Mouse (Mus musculus) lung, adult 2 months (tissue): ENCODE results near the gene Mmp10. TPM values are rescaled to one million over a fixed set of nuclear protein-coding genes. Genes with fewer than 3 reads are reported as not detected.

Source experiments
- DNase-seq: peaks from one replicate; pipeline ENCODE4 v3.0.0; 2022
- H3K4me1 ChIP-seq: fragments of 200-500 bp; 2 replicates; pipeline ENCODE4 v1.6.1; 2011; ENCODE audit warnings: low read length; ENCODE audit not compliant: control insufficient read depth, insufficient read depth
- H3K4me3 ChIP-seq: fragments of 200-500 bp; replicated peaks from 2 replicates; pipeline ENCODE3; 2011; ENCODE audit warnings: low read depth, mild to moderate bottlenecking, control low read depth, low read length; ENCODE audit errors: extremely low read depth
- CTCF ChIP-seq: fragments of 200-500 bp; IDR thresholded peaks from 2 replicates; pipeline ENCODE4 v1.5.1; 2011; ENCODE audit warnings: mild to moderate bottlenecking, low read length, control low read depth; ENCODE audit not compliant: insufficient read depth
- POLR2A ChIP-seq: fragments of 200-500 bp; IDR thresholded peaks from 2 replicates; pipeline ENCODE4 v1.6.1; 2011; ENCODE audit warnings: low read depth, mild to moderate bottlenecking, control low read depth, low read length, borderline replicate concordance; ENCODE audit errors: extremely low read depth
- WGBS: fragments of 180-500 bp; shearing (Covaris S2); methylation state at CpG from one replicate; pipeline ENCODE4 v1.1.7; 2018; 5-methylcytosine and 5-hydroxymethylcytosine counted together
- polyA plus RNA-seq: library from polyadenylated mRNA; depleted of rRNA; stranded (reverse); fragments of >200 nt; gene quantifications from 2 replicates; pipeline ENCODE4 v1.2.3, GENCODE M21; 2012; rRNA removed

The Mmp10 gene
- polyA plus RNA-seq, 1 experiment: not detected

- TF ChIP-seq POLR2A: no peak
- no peak for TF ChIP-seq CTCF
- Histone ChIP-seq H3K4me1 (no peaks in the 10 kb centered on the region), H3K4me3 (no peak overlapping the region)
- DNase-seq: no peak
Measured at GRCm38 (mm10) chr9:7542763-7543162, 40.6 kb downstream of the Mmp10 start.

GRCm38 (mm10) chr9:7544923-7545457, 42.8 kb downstream of the Mmp10 start:
- TF ChIP-seq CTCF (no peak), POLR2A (no peak)
- Histone ChIP-seq H3K4me1 (no peaks in the 10 kb centered on the region), H3K4me3 (no peak overlapping the region)
- DNase-seq: no peak
- WGBS: 25% methylated on average over 1 of the region's 1 CpGs

GRCm38 (mm10) chr9:7545471-7545870, 43.3 kb downstream of the Mmp10 start:
- Histone ChIP-seq H3K4me3 (no peak overlapping the region), H3K4me1 (no peaks in the 10 kb centered on the region)
- 45% methylated on average over 1 of the region's 1 CpGs for WGBS
- DNase-seq: no peak
- TF ChIP-seq POLR2A (no peak), CTCF (no peak)

GRCm38 (mm10) chr9:7545920-7546319, 43.8 kb downstream of the Mmp10 start:
- Histone ChIP-seq H3K4me3 (no peak overlapping the region), H3K4me1 (no peaks in the 10 kb centered on the region)
- no peak for TF ChIP-seq CTCF
- TF ChIP-seq POLR2A: no peak
- no peak for DNase-seq
- 87% methylated on average over 7 of the region's 7 CpGs for WGBS

GRCm38 (mm10) chr9:7551943-7552342, 49.8 kb downstream of the Mmp10 start:
- Histone ChIP-seq H3K4me3 (no peak overlapping the region), H3K4me1 (no peaks in the 10 kb centered on the region; the same call in 1 of the 2 replicates)
- DNase-seq: no peak
- TF ChIP-seq POLR2A: no peak
- no peak for TF ChIP-seq CTCF

- Histone ChIP-seq H3K4me3 (no peak overlapping the region), H3K4me1 (peaks cover 3% of the 10 kb centered on the region; the same call in 1 of the 2 replicates)
- TF ChIP-seq POLR2A (no peak), CTCF (no peak)
- no peak for DNase-seq
- 50% methylated on average over 3 of the region's 3 CpGs for WGBS
Measured at GRCm38 (mm10) chr9:7553536-7553935, 51.4 kb downstream of the Mmp10 start.

GRCm38 (mm10) chr9:7554382-7554781, 52.2 kb downstream of the Mmp10 start:
- 37% methylated on average over 3 of the region's 3 CpGs for WGBS
- Histone ChIP-seq H3K4me3 (no peak overlapping the region), H3K4me1 (peaks cover 3% of the 10 kb centered on the region; the same call in 1 of the 2 replicates)
- TF ChIP-seq CTCF (no peak; the same call in 1 of the 2 replicates), POLR2A (no peak)
- DNase-seq: no peak

- Histone ChIP-seq H3K4me3 (no peak within 1 kb of the TSS), H3K4me1 (peaks cover 3% of the 10 kb centered on the region; the same call in 1 of the 2 replicates)
- 59% methylated on average over 8 of the region's 8 CpGs for WGBS
- no peak for DNase-seq
- no peak for TF ChIP-seq CTCF
- no peak for TF ChIP-seq POLR2A
Measured at GRCm38 (mm10) chr9:7558221-7559017, 56.3 kb downstream of the Mmp10 start, which contains the start of gene Mmp8. Gene Mmp8, plus strand, starts transcription at chr9:7558456.

Other genes with a start within 250 kb of the Mmp10 start
- 0.09 and 0.31 TPM in 2 replicates for gene Mmp13, start 229.8 kb upstream of the Mmp10 start, polyA plus RNA-seq
- gene Mmp12, start 158.0 kb upstream of the Mmp10 start, polyA plus RNA-seq: 0.89 and 1.8 TPM in 2 replicates
- gene Mmp1b, start 114.3 kb upstream of the Mmp10 start, polyA plus RNA-seq: not detected in 2 replicates
- gene Mmp3, start 56.5 kb upstream of the Mmp10 start, polyA plus RNA-seq: 5.7 and 7.6 TPM in 2 replicates
- gene Mmp8, start 56.1 kb downstream of the Mmp10 start, polyA plus RNA-seq: 0.81 and 1.7 TPM in 2 replicates
- 0.18 and 0.41 TPM in 2 replicates for gene Mmp27, start 69.0 kb downstream of the Mmp10 start, polyA plus RNA-seq
- not detected in 2 replicates for gene Mmp20, start 125.9 kb downstream of the Mmp10 start, polyA plus RNA-seq
- not detected in 2 replicates for gene Mmp7, start 189.7 kb downstream of the Mmp10 start, polyA plus RNA-seq